Mouse (Mus musculus) liver, embryonic 14.5 days (tissue): ENCODE results near the gene Tec. TPM values are rescaled to one million over a fixed set of nuclear protein-coding genes. Genes with fewer than 3 reads are reported as not detected.

ENCODE experiments used
- ATAC-seq: fragments of 200-750 bp; cut with Nextera tagmentation; 2 replicates; pipeline ENCODE4 v1.8.0; 2017; ENCODE audit warnings: moderate number of reproducible peaks, mild to moderate bottlenecking, moderate library complexity; ENCODE audit not compliant: insufficient read depth
- DNase-seq, 3 experiments: peaks; one replicate each; pipeline ENCODE4 v3.0.0-alpha.2; 2012 to 2013; ENCODE audit warnings: low read depth in 3 of 3, low spot score in 3 of 3
- H3K27ac ChIP-seq: fragments of 300-500 bp; sonication (generic); 2 replicates; pipeline ENCODE4 v1.5.1; 2014; ENCODE audit warnings: moderate library complexity, mild to moderate bottlenecking, control low read depth, inconsistent platforms
- H3K27me3 ChIP-seq: fragments of 300-500 bp; sonication (generic); 2 replicates; pipeline ENCODE4 v1.6.1; 2014; ENCODE audit warnings: mild to moderate bottlenecking, low read length, moderate library complexity; ENCODE audit not compliant: control insufficient read depth, insufficient read depth
- H3K36me3 ChIP-seq: fragments of 300-500 bp; sonication (generic); replicated peaks from 2 replicates; pipeline ENCODE4 v1.6.1; 2014; ENCODE audit warnings: low read depth; ENCODE audit not compliant: control insufficient read depth, insufficient read depth
- H3K4me1 ChIP-seq, 2 experiments: fragments of 200-500 bp in 1 of 2; fragments of 300-500 bp in 1 of 2; sonication (generic) in 1 of 2; replicated peaks; 2 replicates each; pipeline ENCODE4 v1.6.1; 2012 to 2014; ENCODE audit warnings: antibody characterized with exemption in 1 of 2, inconsistent platforms in 1 of 2, low read length in 1 of 2; ENCODE audit not compliant: control insufficient read depth in 2 of 2, insufficient read depth in 2 of 2
- H3K4me2 ChIP-seq: fragments of 300-500 bp; sonication (generic); 2 replicates; pipeline ENCODE4 v1.6.1; 2014; ENCODE audit warnings: low read depth, mild to moderate bottlenecking, control low read depth, moderate library complexity
- H3K4me3 ChIP-seq, 2 experiments: fragments of 200-500 bp in 1 of 2; fragments of 300-500 bp in 1 of 2; sonication (generic) in 1 of 2; 2 replicates each; pipeline ENCODE4 v1.5.1; 2012 to 2014; ENCODE audit warnings: low read depth in 2 of 2, low read length in 2 of 2, mild to moderate bottlenecking in 2 of 2, control low read depth in 1 of 2, inconsistent platforms in 1 of 2, moderate library complexity in 1 of 2; ENCODE audit not compliant: insufficient read depth in 1 of 2
- H3K9ac ChIP-seq: fragments of 300-500 bp; sonication (generic); replicated peaks from 2 replicates; pipeline ENCODE4 v1.6.1; 2014; ENCODE audit warnings: mild to moderate bottlenecking, control low read depth, moderate library complexity
- H3K9me3 ChIP-seq: fragments of 300-500 bp; sonication (generic); 2 replicates; pipeline ENCODE4 v1.6.1; 2016; ENCODE audit warnings: low read length, mixed read lengths; ENCODE audit not compliant: control insufficient read depth
- CTCF ChIP-seq: IDR thresholded peaks from 2 replicates; pipeline ENCODE4 v1.5.1; 2016; ENCODE audit warnings: antibody characterized with exemption, low read depth, control low read depth
- EP300 ChIP-seq: IDR thresholded peaks from 2 replicates; pipeline ENCODE4 v1.6.1; 2016; ENCODE audit warnings: antibody characterized with exemption, low read depth
- WGBS: fragments of 180-500 bp; shearing (Covaris S2); extraction: QIAGEN DNeasy Blood & Tissue Kit; methylation state at CpG from one replicate; pipeline ENCODE4 v1.1.7; 2014; ENCODE audit not compliant: insufficient replicate concordance; 5-methylcytosine and 5-hydroxymethylcytosine counted together
- polyA plus RNA-seq, 2 experiments: library from polyadenylated mRNA; depleted of rRNA in 1 of 2; stranded (reverse) in 1 of 2; unstranded in 1 of 2; fragments of >200 nt; fragmentation: Nextera tagmentation in 1 of 2; extraction: Ambion mirVana in 1 of 2; gene quantifications; 2 replicates each; pipeline versions ENCODE4 v1.2.1 to v1.2.3; 2012 to 2014

Gene Tec
- polyA plus RNA-seq, 2 experiments, result 1.9 to 3.3 TPM

- WGBS, result 59% methylated on average over 7 of the region's 7 CpGs
- Histone ChIP-seq H3K4me1 (no peaks in the 10 kb centered on the region; a peak in 1 of 4 replicates), H3K27me3 (no peaks in the 10 kb centered on the region), H3K4me2 (no peak overlapping the region), H3K4me3 (no peak overlapping the region), H3K36me3 (no peaks in the 10 kb centered on the region), H3K9me3 (no peaks in the 10 kb centered on the region), H3K27ac (no peak overlapping the region), H3K9ac (no peak overlapping the region)
- TF ChIP-seq EP300, result no peak
- no peak for TF ChIP-seq CTCF
- no peak for ATAC-seq
- no peak for DNase-seq
These were observed 38.7 kb downstream of the Tec start for GRCm38 (mm10) chr5:72829506-72830067.

DNA sequence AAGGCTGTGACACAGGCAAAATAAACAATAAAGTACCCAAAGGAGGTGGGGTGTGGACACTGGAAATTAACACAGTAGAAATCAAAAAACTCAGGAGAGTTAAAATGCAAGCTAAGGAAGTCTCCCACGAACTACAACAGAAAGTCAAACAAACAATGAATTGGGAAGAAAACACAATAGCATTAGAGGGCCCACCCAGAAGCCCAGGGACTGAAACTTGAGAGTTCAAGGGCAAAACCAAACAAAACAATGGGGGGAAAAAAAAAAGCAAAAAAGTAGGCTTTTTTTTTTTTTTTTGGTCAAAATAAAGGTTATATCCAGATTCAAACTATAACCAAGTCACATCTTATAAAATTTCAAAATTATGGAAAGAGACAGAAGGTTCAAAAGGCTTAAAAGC, 39.9 kb downstream of the Tec start:
- no peak for ATAC-seq
- no peak overlapping the region for H3K4me2 ChIP-seq
- no peak for DNase-seq
- H3K9ac ChIP-seq, result no peak overlapping the region
- H3K36me3 ChIP-seq, result no peaks in the 10 kb centered on the region
- no peak overlapping the region for H3K27ac ChIP-seq
- H3K4me1 ChIP-seq, result no peaks in the 10 kb centered on the region; a peak in 1 of 4 replicates
- no peaks in the 10 kb centered on the region for H3K27me3 ChIP-seq
- no peaks in the 10 kb centered on the region for H3K9me3 ChIP-seq
- TF ChIP-seq CTCF, result no peak
- no peak for TF ChIP-seq EP300
- 43% methylated on average over 1 of the region's 1 CpGs for WGBS
- no peak overlapping the region for H3K4me3 ChIP-seq

GRCm38 (mm10) chr5:72827435-72827834, 40.8 kb downstream of the Tec start:
- no peak overlapping the region for H3K9ac ChIP-seq
- no peaks in the 10 kb centered on the region for H3K27me3 ChIP-seq
- ATAC-seq (no peak), DNase-seq (no peak)
- 53% methylated on average over 5 of the region's 5 CpGs for WGBS
- no peak overlapping the region for H3K27ac ChIP-seq
- no peak overlapping the region for H3K4me2 ChIP-seq
- H3K4me1 ChIP-seq, result no peaks in the 10 kb centered on the region
- H3K4me3 ChIP-seq, result no peak overlapping the region
- no peaks in the 10 kb centered on the region for H3K9me3 ChIP-seq
- no peaks in the 10 kb centered on the region for H3K36me3 ChIP-seq
- TF ChIP-seq EP300, result no peak

GRCm38 (mm10) chr5:72826445-72826844, 41.8 kb downstream of the Tec start:
- Histone ChIP-seq H3K27ac (no peak overlapping the region), H3K9ac (no peak overlapping the region), H3K4me3 (no peak overlapping the region), H3K4me1 (no peaks in the 10 kb centered on the region), H3K4me2 (no peak overlapping the region), H3K36me3 (no peaks in the 10 kb centered on the region), H3K27me3 (no peaks in the 10 kb centered on the region), H3K9me3 (no peaks in the 10 kb centered on the region)
- ATAC-seq (no peak), DNase-seq (no peak)
- WGBS, result 65% methylated on average over 3 of the region's 3 CpGs
- TF ChIP-seq EP300 (no peak), CTCF (no peak)

DNA sequence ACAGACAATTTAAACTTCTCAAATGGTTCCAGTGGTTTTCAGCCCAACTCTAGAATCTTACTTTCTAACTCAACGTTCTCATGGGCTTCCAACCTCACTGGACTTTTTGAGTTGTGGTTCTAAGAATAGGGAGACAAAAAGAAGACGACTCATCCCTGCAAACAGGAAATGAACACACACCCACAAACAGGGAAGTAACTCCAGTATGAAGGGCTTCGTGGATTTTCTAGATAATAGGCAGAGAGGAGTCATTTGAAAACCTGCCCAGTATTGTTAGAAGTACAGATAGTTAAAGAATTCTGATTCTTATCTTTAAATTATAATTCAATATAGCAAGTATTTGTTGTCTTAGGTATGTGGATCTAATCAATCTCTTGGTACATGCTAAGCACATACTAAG, 47.6 kb downstream of the Tec start:
- Histone ChIP-seq H3K9me3 (no peaks in the 10 kb centered on the region), H3K27ac (no peak overlapping the region), H3K36me3 (no peaks in the 10 kb centered on the region), H3K27me3 (no peaks in the 10 kb centered on the region), H3K4me1 (peaks cover 0 to 6% of the 10 kb centered on the region in 2 experiments; a peak in 2 of 4 replicates), H3K4me3 (no peak overlapping the region), H3K4me2 (no peak overlapping the region), H3K9ac (no peak overlapping the region)
- ATAC-seq, result no peak
- TF ChIP-seq EP300 (no peak), CTCF (no peak)
- DNase-seq, result no peak
- WGBS, result 16% methylated on average over 3 of the region's 3 CpGs
